Mouse (Mus musculus): ENCODE data around the gene Stx6.
"Not testable (repeated sequence)": the region's sequence is repeated elsewhere in the genome, so short reads cannot be mapped to it uniquely, and the experiment has no call there.

Gene Stx6

GRCm38 (mm10) chr1:155167453-155167852 lies 8.9 kb downstream of the Stx6 start:
- DNase-seq (ENCODE audit: low spot score in 2 of 2) = no peak

GRCm38 (mm10) chr1:155169935-155170334 lies 11.4 kb downstream of the Stx6 start:
- no peak for DNase-seq (ENCODE audit: low spot score in 2 of 2)

- DNase-seq (ENCODE audit: low spot score in 2 of 2) = no peak
Measured at GRCm38 (mm10) chr1:155172895-155173643, 14.6 kb downstream of the Stx6 start.

- not testable (repeated sequence) for DNase-seq (ENCODE audit: low spot score in 2 of 2)
Measured at GRCm38 (mm10) chr1:155173644-155174016, 15.1 kb downstream of the Stx6 start.

DNA sequence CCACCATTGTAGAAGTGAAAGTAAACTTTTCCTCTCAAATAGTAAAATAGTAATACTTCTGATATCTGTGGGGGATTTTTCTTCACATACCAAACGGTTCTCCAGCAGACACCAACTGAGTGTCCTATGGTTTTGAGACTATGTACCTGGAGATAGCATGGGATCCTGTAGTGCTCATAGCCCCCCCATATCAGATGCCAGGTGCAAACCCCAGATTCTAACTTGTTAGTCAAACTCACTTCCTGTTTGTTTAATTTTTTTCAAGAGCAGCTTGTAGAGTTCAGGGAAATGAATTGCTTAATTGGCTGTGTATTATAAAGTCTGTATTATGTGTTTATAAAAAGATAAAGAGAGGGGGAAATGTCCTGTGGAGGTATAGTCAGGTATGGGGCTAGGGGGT lies 15.9 kb downstream of the Stx6 start:
- DNase-seq (ENCODE audit: low spot score in 2 of 2) = no peak

GRCm38 (mm10) chr1:155178192-155178924 lies 19.8 kb downstream of the Stx6 start:
- no peak for DNase-seq (ENCODE audit: low spot score in 2 of 2)

- no peak for DNase-seq (ENCODE audit: low spot score in 2 of 2)
Measured at GRCm38 (mm10) chr1:155184191-155184590, 25.7 kb downstream of the Stx6 start.

DNA sequence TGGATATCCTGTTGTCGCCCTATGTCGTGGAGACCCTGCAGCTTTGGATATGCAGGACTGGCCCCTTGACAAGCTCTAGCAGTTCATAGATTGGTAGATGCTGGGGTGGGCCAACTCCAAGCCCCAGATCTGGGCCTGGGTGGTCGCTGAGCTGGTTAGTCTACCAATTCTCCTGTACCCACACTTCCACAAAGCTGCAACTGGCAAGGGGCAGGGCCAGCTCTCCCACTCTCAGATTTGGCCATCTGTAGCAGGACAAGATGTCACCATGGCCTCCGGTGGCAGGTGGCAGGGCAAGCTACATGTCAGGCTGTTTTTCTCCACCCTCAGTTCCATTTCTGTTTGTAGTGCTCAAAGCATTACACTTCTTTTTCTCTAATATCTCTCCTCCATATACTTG lies 30.1 kb downstream of the Stx6 start:
- DNase-seq (ENCODE audit: low spot score in 2 of 2) = no peak

DNA sequence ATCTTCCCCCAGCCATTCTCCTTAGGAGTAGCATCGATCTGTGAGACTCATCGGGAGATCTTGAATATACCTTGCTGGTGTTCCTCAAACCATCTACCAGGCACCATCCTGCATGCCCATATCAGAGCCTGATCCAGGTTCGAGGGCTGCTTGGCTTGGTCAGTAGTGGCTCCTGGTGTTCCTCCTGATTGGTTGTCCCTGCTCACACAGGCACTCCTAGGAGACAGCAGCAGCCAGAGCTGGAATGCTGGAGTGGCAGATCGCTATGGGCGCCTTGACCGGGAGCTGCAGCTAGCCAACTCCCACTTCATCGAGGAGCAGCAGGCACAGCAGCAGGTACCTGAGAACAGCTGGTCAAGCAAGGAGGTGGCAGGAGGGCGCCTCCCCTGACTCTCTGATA lies 32.7 kb downstream of the Stx6 start:
- DNase-seq (ENCODE audit: low spot score in 2 of 2) = no peak

DNA sequence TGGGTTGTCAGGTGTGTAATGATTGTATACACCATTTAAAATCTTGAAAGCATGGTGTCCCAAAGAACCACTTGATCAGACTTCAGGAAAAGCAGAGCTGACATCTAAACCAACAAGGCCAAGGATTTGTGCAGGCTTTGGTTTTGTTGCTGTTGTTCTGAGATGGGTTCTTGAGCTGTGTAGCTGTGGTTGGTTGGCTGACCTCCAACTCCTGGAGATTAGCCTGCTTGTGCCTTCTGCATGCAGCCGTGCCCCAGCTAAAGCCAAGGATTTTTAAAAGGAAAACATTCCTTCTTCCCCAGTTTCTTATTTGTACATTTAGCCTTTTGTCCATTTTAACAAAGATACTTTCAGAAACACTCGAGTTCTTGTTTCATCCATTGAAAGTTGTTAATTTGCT lies 33.2 kb downstream of the Stx6 start:
- DNase-seq (ENCODE audit: low spot score in 2 of 2) = no peak

DNA sequence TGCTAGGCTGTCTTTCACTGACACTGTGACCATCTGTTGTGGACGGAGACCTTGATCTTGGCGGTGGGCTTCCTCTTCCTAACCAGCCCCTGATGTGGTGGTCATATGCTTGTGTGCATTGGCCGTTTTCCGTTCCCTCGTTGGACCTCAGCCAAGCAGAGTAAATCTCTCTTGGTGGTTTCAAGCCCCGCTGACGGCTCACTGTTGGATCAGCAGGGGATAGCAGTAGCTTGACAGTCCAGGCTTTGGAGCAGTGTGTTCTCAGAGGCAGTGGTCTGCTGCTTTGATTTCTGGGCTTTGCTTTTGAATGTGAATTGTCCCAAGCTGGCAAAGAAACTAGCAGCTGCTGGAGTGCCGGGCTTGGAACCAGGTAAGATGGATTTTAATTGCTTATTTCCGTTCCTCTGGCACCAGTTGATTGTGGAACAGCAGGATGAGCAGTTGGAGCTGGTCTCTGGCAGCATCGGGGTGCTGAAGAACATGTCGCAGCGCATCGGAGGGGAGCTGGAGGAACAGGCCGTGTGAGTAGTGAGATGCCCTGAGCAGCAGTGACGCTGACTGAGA lies 34.4 kb downstream of the Stx6 start:
- DNase-seq (ENCODE audit: low spot score in 2 of 2) = no peak

DNA sequence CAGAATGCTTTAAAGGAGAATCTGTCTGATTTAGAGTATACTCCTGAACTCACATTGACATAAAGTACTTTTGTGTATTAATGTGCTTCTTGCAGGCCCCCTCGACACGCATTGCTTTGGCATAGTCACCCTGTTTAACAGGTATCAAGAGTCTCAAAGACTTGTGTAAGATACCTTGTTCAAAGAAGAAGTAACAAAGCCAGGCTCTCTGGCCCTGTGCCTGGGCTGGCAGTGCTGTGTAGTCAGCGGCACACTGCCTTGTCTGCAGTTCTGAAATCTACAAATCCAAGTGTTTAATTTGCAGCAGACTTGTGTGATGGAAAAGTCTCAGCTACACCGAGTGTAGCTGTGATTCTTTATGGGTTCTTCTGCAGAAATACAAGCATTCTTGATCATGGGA lies 38.2 kb downstream of the Stx6 start:
- no peak for DNase-seq (ENCODE audit: low spot score in 2 of 2)

DNA sequence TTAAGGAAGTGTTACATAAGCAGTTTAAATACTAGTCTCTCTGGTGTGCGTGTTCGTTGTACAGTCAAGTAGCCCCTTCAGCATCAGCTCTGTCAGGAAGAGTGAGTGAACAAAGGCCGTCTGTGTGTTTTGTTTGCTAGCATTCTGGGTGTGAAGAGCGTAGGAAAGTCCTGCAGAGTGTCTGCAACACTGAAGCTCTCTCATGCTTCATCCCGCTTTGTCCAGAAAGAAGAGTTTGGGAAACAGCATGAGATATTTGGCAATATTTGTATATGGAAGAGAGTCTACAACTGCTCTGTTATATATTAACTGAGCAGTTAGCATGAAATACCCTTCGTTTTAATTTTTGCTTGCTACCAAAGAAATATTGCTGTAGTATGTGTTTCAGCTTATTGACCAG lies 41.0 kb downstream of the Stx6 start:
- no peak for DNase-seq (ENCODE audit: low spot score in 2 of 2)

- DNase-seq (ENCODE audit: low spot score in 2 of 2) = no peak
Measured at GRCm38 (mm10) chr1:155200967-155201366, 42.5 kb downstream of the Stx6 start.

GRCm38 (mm10) chr1:155201373-155201879 lies 42.9 kb downstream of the Stx6 start:
- no peak for DNase-seq (ENCODE audit: low spot score in 2 of 2)

DNA sequence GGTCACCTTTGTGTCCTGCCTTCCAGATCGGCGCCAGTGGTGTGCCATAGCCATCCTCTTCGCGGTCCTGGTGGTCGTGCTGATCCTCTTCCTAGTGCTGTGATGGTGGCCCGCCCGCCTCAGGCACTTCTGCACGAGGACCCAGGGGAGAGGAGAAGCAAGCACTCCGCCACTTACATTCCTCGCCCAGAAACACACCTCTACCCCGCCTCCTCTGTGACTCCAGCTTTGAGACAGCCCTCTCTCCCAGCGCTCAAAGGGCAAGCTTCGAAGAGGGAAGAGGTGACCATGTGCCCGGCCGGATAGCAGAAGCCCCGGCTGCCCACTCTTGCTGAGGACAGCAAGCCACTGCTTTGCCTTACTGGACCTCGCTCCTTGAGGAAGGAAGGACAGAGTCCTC lies 43.4 kb downstream of the Stx6 start:
- DNase-seq (ENCODE audit: low spot score in 2 of 2) = no peak

DNA sequence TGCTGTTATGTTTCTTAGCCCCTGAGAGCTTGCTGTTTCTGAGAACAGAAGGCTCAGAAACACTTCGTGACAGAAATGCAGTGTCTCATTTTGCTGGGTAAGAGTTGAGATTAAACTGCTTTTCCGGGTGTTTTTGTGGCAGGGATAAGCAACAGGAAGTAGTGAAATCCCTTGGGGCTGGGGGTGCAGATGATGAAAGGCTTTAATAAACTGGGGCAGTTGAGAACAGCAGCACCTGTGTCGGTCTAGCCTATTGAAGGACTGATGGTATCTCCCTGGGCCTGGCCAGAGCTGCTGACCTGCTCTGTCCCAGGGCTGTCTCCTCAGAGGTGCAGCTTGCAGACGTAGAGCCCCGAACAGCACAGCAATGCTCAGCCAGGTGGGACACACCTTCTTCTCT lies 44.0 kb downstream of the Stx6 start:
- no peak for DNase-seq (ENCODE audit: low spot score in 2 of 2)

DNA sequence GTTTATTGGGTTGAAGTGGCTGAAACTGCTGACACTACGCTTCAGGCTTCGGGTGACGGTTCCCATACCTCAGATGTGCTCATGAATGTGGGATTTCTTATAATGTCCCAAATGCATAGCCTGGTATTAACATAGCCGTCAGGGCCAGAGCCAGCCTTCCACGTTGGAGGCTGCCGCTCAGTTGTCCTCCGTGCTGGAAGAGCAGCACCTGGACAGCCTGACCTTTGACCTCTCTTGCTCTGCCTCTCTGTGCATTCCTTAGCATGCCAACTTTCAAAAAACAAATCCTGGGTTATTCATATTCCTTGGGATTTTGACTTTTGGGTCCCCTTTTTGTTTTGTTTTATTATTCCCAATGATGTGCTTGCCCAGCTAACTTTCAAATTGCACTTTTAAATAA lies 44.6 kb downstream of the Stx6 start:
- no peak for DNase-seq (ENCODE audit: low spot score in 2 of 2)

- no peak for DNase-seq (ENCODE audit: low spot score in 2 of 2)
Measured at GRCm38 (mm10) chr1:155203954-155204353, 45.4 kb downstream of the Stx6 start.

- DNase-seq (ENCODE audit: low spot score in 2 of 2) = no peak
Measured at GRCm38 (mm10) chr1:155204560-155205162, 46.1 kb downstream of the Stx6 start.

DNA sequence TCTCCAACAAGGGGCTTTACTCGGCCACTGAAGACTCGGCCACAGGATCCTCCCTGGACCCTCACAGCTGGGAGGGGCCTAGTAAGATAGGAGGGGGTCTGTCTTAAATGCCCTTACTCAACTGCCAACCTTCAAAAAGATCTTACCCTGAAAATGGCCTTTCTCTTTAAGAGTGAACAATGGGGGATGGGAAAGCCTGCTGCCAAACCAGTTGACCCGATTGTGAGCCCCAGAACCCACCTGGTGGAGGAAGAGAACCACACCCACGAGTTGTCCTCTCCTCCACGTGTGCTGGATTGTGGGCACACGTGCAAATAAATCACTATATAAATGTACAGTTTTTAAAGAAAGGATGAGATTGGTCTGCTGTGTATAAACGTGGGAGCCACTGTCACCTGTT lies 46.8 kb downstream of the Stx6 start:
- no peak for DNase-seq (ENCODE audit: low spot score in 2 of 2)

DNA sequence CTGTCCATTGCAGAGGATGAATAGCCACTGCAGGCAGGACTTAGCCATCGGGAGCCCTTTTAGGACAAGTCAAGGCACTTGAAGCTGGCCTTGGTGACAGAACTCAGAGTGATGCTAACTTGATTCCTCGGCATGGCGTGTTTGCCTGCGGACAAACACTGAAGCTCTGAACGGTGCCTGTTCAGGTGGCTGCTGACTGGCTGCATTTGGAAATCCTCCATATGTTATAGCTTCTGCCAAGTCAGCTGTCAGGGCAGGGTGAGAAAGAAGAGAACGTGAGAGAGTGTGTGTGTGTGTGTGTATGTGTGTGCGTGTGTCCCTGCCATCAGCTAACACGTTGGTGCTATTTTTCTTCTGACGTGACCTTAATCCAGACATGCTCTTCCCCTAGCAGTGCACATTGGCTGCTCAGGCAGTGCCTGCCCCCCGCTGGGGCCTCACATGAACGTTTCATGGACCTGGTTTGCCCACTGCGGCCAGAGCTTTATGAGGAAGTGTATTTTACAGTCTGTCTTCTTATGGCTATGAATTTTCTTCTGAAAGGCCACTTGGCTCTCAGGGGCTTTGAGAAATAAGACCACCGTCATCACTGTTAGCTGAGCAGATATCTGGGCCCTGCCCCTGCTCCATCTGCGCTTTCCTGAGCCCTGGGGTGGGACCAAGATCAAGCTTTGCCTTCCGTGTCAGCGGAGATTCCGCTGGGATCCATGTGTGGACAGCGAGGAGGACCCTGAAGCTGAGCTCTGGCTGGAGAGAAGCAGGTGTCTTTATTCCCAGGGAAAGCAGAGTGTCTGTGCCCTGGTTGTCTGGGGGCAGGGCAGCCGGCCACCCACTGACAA lies 47.5 kb downstream of the Stx6 start:
- no peak for DNase-seq (ENCODE audit: low spot score in 2 of 2)

All from urinary bladder, postnatal 36 days (tissue).